Mouse (Mus musculus): ENCODE data around the gene Eef2. TPM values are rescaled to one million over a fixed set of nuclear protein-coding genes. Genes with fewer than 3 reads are reported as not detected.
"Not testable (repeated sequence)": the region's sequence is repeated elsewhere in the genome, so short reads cannot be mapped to it uniquely, and the experiment has no call there.

Eef2 gene
- polyA plus RNA-seq, 1 experiment from 2014 or later, result 597 TPM

- Histone ChIP-seq H3K9me3 (replicated peaks) (no peaks in the 10 kb centered on the region), H3K4me3 (replicated peaks) (peak overlapping the region; percentile 40), H3K4me2 (peak overlapping the region; percentile 83), H3K27ac (peak overlapping the region; percentile 92), H3K27me3 (no peaks in the 10 kb centered on the region), H3K36me3 (peaks cover 24% of the 10 kb centered on the region), H3K4me1 (peaks cover 57% of the 10 kb centered on the region), H3K9ac (peak overlapping the region; percentile 35)
- 2% methylated on average over 29 of the region's 29 CpGs for WGBS
- ATAC-seq (replicated peaks; ENCODE audit: low FRiP score), result peak; percentile 27; the same call in 1 of the 2 replicates
Observed at GRCm38 (mm10) chr10:81174617-81175344, 1.6 kb upstream of the Eef2 start.

GRCm38 (mm10) chr10:81175345-81175701, 1.1 kb upstream of the Eef2 start:
- ATAC-seq (replicated peaks; ENCODE audit: low FRiP score); H3K27me3 ChIP-seq; H3K9me3 ChIP-seq (replicated peaks): not testable (repeated sequence)
- Histone ChIP-seq H3K4me3 (replicated peaks) (peak overlapping the region; percentile 40), H3K4me1 (peaks cover 62% of the 10 kb centered on the region), H3K4me2 (peak overlapping the region; percentile 83), H3K27ac (peak overlapping the region; percentile 92), H3K36me3 (peaks cover 30% of the 10 kb centered on the region), H3K9ac (peak overlapping the region; percentile 35; the same call in 1 of the 2 replicates)
- 10% methylated on average over 4 of the region's 4 CpGs for WGBS

GRCm38 (mm10) chr10:81175936-81176465, 430 bp upstream of the Eef2 start:
- 3% methylated on average over 13 of the region's 13 CpGs for WGBS
- Histone ChIP-seq H3K9ac (peak overlapping the region; percentile 31), H3K9me3 (replicated peaks) (no peaks in the 10 kb centered on the region), H3K27me3 (no peaks in the 10 kb centered on the region), H3K36me3 (peaks cover 37% of the 10 kb centered on the region), H3K27ac (peak overlapping the region; percentile 92), H3K4me2 (peak overlapping the region; percentile 83), H3K4me1 (peaks cover 67% of the 10 kb centered on the region), H3K4me3 (replicated peaks) (peak overlapping the region; percentile 80)
- ATAC-seq (replicated peaks; ENCODE audit: low FRiP score), result peak; percentile 34

GRCm38 (mm10) chr10:81177491-81177925, 1.1 kb downstream of the Eef2 start:
- 5% methylated on average over 16 of the region's 16 CpGs for WGBS
- Histone ChIP-seq H3K36me3 (peaks cover 52% of the 10 kb centered on the region), H3K27ac (peak overlapping the region; percentile 92), H3K9me3 (replicated peaks) (no peaks in the 10 kb centered on the region), H3K9ac (peak overlapping the region; percentile 91), H3K27me3 (no peaks in the 10 kb centered on the region), H3K4me1 (peaks cover 80% of the 10 kb centered on the region), H3K4me3 (replicated peaks) (peak overlapping the region; percentile 80), H3K4me2 (peak overlapping the region; percentile 83)
- no peak for ATAC-seq (replicated peaks; ENCODE audit: low FRiP score)

GRCm38 (mm10) chr10:81177958-81178712, 1.7 kb downstream of the Eef2 start:
- no peaks in the 10 kb centered on the region for H3K27me3 ChIP-seq
- no peak for ATAC-seq (replicated peaks; ENCODE audit: low FRiP score)
- peak overlapping the region; percentile 83 for H3K4me2 ChIP-seq
- H3K27ac ChIP-seq, result no peak overlapping the region
- H3K4me1 ChIP-seq, result peaks cover 74% of the 10 kb centered on the region
- H3K9me3 ChIP-seq (replicated peaks), result no peaks in the 10 kb centered on the region
- peaks cover 52% of the 10 kb centered on the region for H3K36me3 ChIP-seq
- 58% methylated on average over 14 of the region's 14 CpGs for WGBS
- H3K4me3 ChIP-seq (replicated peaks), result peak overlapping the region; percentile 80
- H3K9ac ChIP-seq, result peak overlapping the region; percentile 91

- Histone ChIP-seq H3K27me3 (no peaks in the 10 kb centered on the region), H3K4me2 (peak overlapping the region; percentile 83; the same call in 1 of the 2 replicates), H3K4me3 (replicated peaks) (0 out of 2 replicates have a peak overlapping the region, but pooled peaks have one; percentile 7), H3K9me3 (replicated peaks) (no peaks in the 10 kb centered on the region), H3K4me1 (peaks cover 74% of the 10 kb centered on the region), H3K27ac (no peak overlapping the region), H3K9ac (peak overlapping the region; percentile 7; the same call in 1 of the 2 replicates), H3K36me3 (peaks cover 56% of the 10 kb centered on the region)
- ATAC-seq (replicated peaks; ENCODE audit: low FRiP score), result no peak
- 89% methylated on average over 11 of the region's 11 CpGs for WGBS
Observed at GRCm38 (mm10) chr10:81178927-81179326, 2.5 kb downstream of the Eef2 start.

- peaks cover 63% of the 10 kb centered on the region for H3K36me3 ChIP-seq
- no peaks in the 10 kb centered on the region for H3K9me3 ChIP-seq (replicated peaks)
- H3K4me2 ChIP-seq, result no peak overlapping the region
- no peaks in the 10 kb centered on the region for H3K27me3 ChIP-seq
- no peak for ATAC-seq (replicated peaks; ENCODE audit: low FRiP score)
- 0 out of 2 replicates have a peak overlapping the region, but pooled peaks have one; percentile 4 for H3K27ac ChIP-seq
- peaks cover 74% of the 10 kb centered on the region for H3K4me1 ChIP-seq
- no peak overlapping the region for H3K4me3 ChIP-seq (replicated peaks)
- no peak overlapping the region for H3K9ac ChIP-seq
- WGBS, result 89% methylated on average over 32 of the region's 32 CpGs
Observed at GRCm38 (mm10) chr10:81179451-81180342, 3.3 kb downstream of the Eef2 start.

GRCm38 (mm10) chr10:81180946-81181345, 4.5 kb downstream of the Eef2 start:
- no peak for ATAC-seq (replicated peaks; ENCODE audit: low FRiP score)
- no peaks in the 10 kb centered on the region for H3K9me3 ChIP-seq (replicated peaks)
- no peak overlapping the region for H3K9ac ChIP-seq
- 94% methylated on average over 13 of the region's 13 CpGs for WGBS
- peaks cover 67% of the 10 kb centered on the region for H3K4me1 ChIP-seq
- no peak overlapping the region for H3K27ac ChIP-seq
- H3K36me3 ChIP-seq, result peaks cover 75% of the 10 kb centered on the region
- no peak overlapping the region for H3K4me2 ChIP-seq
- H3K27me3 ChIP-seq, result no peaks in the 10 kb centered on the region
- no peak overlapping the region for H3K4me3 ChIP-seq (replicated peaks)

- Histone ChIP-seq H3K36me3 (peaks cover 81% of the 10 kb centered on the region), H3K4me3 (replicated peaks) (peak overlapping the region; percentile 67; the same call in 1 of the 2 replicates), H3K27ac (peak overlapping the region; percentile 61), H3K4me1 (peaks cover 67% of the 10 kb centered on the region)
- ATAC-seq (replicated peaks; ENCODE audit: low FRiP score); H3K4me2 ChIP-seq; H3K27me3 ChIP-seq; H3K9ac ChIP-seq; H3K9me3 ChIP-seq (replicated peaks): not testable (repeated sequence)
- WGBS, result 83% methylated on average over 12 of the region's 12 CpGs
Observed at GRCm38 (mm10) chr10:81181860-81182259, 5.4 kb downstream of the Eef2 start.

GRCm38 (mm10) chr10:81182336-81183333, 6.2 kb downstream of the Eef2 start, which contains the start of gene Dapk3:
Dapk3 (plus strand) TSS chr10:81183005.
- peaks cover 86% of the 10 kb centered on the region for H3K36me3 ChIP-seq
- peak; percentile 94 for ATAC-seq (replicated peaks; ENCODE audit: low FRiP score)
- peaks cover 65% of the 10 kb centered on the region for H3K4me1 ChIP-seq
- H3K9ac ChIP-seq, result peak within 1 kb of the TSS; percentile 63
- 5% methylated on average over 53 of the region's 53 CpGs for WGBS
- peak within 1 kb of the TSS; percentile 67 for H3K4me3 ChIP-seq (replicated peaks)
- H3K9me3 ChIP-seq (replicated peaks), result no peaks in the 10 kb centered on the region
- peak within 1 kb of the TSS; percentile 67 for H3K4me2 ChIP-seq
- peak within 1 kb of the TSS; percentile 87 for H3K27ac ChIP-seq
- no peaks in the 10 kb centered on the region for H3K27me3 ChIP-seq
